Mouse (Mus musculus): Measurements from ENCODE around the gene Peg3. TPM values are rescaled to one million over a fixed set of nuclear protein-coding genes. Genes with fewer than 3 reads are reported as not detected.

Gene Peg3
- polyA plus RNA-seq, 1 experiment from 2014 or later, result 157 TPM

DNA sequence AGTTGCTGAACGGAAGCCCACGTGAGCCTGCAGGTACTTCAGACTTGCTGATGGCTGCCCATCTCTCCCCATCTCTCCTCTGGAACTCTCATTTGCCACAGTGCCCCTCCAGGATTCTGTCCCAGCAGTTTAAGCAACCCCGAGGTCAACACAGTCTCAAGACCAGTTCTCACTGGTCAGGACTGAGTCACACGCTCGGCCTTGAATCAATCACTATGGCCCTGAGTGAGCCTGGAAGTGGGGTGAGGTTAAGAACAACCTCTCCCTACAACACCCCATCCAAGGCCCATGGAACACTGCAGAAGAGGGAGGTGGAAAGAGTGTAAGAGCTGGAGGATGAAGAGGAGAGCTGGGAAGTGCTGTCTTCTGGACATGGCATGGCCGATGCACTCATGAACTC lies 44.7 kb downstream of the Peg3 start:
- no peak for ATAC-seq (ENCODE audit: insufficient read depth, low FRiP score)
- H3K36me3 ChIP-seq (ENCODE audit: control insufficient read depth, insufficient read depth, low read length), result no peaks in the 10 kb centered on the region
- H3K4me2 ChIP-seq (ENCODE audit: low read depth, low read length), result no peak overlapping the region
- no peak overlapping the region for H3K27ac ChIP-seq (ENCODE audit: low read length)
- H3K9me3 ChIP-seq (replicated peaks; ENCODE audit: control insufficient read depth, low read length), result no peaks in the 10 kb centered on the region
- H3K9ac ChIP-seq (ENCODE audit: low read length), result no peak overlapping the region
- no peak overlapping the region for H3K4me3 ChIP-seq (replicated peaks; ENCODE audit: low read length)
- no peaks in the 10 kb centered on the region for H3K4me1 ChIP-seq (ENCODE audit: control insufficient read depth, insufficient read depth, low read length)
- no peaks in the 10 kb centered on the region for H3K27me3 ChIP-seq (ENCODE audit: control insufficient read depth, insufficient read depth, low read length)
- 86% methylated on average over 6 of the region's 6 CpGs for WGBS

DNA sequence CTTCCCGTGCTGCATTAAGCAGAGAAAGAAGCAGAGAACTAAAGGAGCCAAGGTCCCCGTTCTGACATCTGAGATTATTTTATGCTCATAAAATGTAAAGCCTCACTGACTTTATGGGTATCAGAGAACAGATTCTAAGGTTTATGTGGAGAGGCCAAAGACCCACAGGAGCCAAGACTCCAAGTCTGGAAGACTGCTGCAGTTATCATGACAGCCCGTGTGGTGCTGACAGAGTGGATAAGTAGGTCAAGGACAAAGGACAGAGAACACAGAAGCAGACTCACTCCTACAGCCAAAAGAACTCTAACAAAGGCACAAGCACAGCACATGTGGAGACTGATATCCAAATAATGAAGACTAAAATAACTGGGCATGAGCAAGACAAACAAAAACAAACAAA lies 63.5 kb downstream of the Peg3 start:
- 68% methylated on average over 3 of the region's 3 CpGs for WGBS
- no peak overlapping the region for H3K4me2 ChIP-seq (ENCODE audit: low read depth, low read length)
- no peaks in the 10 kb centered on the region for H3K4me1 ChIP-seq (ENCODE audit: control insufficient read depth, insufficient read depth, low read length)
- ATAC-seq (ENCODE audit: insufficient read depth, low FRiP score), result no peak
- no peaks in the 10 kb centered on the region for H3K9me3 ChIP-seq (replicated peaks; ENCODE audit: control insufficient read depth, low read length)
- no peak overlapping the region for H3K4me3 ChIP-seq (replicated peaks; ENCODE audit: low read length)
- H3K9ac ChIP-seq (ENCODE audit: low read length), result no peak overlapping the region
- no peaks in the 10 kb centered on the region for H3K27me3 ChIP-seq (ENCODE audit: control insufficient read depth, insufficient read depth, low read length)
- H3K36me3 ChIP-seq (ENCODE audit: control insufficient read depth, insufficient read depth, low read length), result no peaks in the 10 kb centered on the region
- no peak overlapping the region for H3K27ac ChIP-seq (ENCODE audit: low read length)

DNA sequence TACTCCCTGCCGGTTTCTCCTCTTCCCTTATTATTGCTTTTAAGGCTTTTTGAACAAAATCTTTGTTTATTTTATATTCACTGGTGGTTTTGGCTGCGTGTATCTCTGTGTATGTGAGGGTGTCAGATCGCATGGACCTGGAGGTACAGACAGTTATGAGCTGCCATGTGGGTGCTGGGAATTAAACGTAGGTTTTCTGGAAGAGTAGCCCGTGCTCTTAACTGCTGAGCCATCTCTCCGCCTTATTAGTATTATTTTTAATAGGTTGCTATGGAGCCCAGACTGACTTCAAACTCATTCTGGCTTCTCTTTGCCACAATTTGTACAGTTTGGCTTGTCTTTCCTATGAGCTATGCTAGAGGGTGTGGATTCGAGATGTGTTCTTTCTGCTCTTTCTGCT lies 66.8 kb downstream of the Peg3 start:
- no peak overlapping the region for H3K9ac ChIP-seq (ENCODE audit: low read length)
- no peak overlapping the region for H3K4me3 ChIP-seq (replicated peaks; ENCODE audit: low read length)
- H3K36me3 ChIP-seq (ENCODE audit: control insufficient read depth, insufficient read depth, low read length), result no peaks in the 10 kb centered on the region
- no peak overlapping the region for H3K4me2 ChIP-seq (ENCODE audit: low read depth, low read length)
- H3K9me3 ChIP-seq (replicated peaks; ENCODE audit: control insufficient read depth, low read length), result no peaks in the 10 kb centered on the region
- no peak overlapping the region for H3K27ac ChIP-seq (ENCODE audit: low read length)
- 53% methylated on average over 7 of the region's 7 CpGs for WGBS
- no peaks in the 10 kb centered on the region for H3K27me3 ChIP-seq (ENCODE audit: control insufficient read depth, insufficient read depth, low read length)
- ATAC-seq (ENCODE audit: insufficient read depth, low FRiP score), result no peak
- H3K4me1 ChIP-seq (ENCODE audit: control insufficient read depth, insufficient read depth, low read length), result no peaks in the 10 kb centered on the region

DNA sequence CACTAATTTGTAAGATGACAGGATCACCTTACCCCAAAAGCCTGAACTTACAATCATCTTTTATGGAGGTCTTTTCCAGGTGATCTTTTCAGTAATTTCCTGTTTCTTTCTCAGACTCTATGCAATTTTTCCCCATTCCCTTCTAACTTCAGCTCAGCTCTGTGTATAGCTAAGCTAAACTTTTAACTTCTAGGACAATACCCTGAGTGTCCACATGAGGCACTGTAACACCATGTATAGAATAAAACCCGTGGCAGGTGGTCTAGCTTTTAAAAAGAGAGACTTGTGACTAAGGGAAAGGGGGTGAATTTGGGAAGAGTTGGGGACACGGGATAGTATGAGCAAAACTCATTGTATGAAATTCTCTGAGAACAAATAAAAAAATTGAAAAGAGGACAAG lies 70.6 kb downstream of the Peg3 start:
- Histone ChIP-seq H3K9me3 (replicated peaks; ENCODE audit: control insufficient read depth, low read length) (no peaks in the 10 kb centered on the region), H3K4me2 (ENCODE audit: low read depth, low read length) (no peak overlapping the region), H3K9ac (ENCODE audit: low read length) (no peak overlapping the region), H3K36me3 (ENCODE audit: control insufficient read depth, insufficient read depth, low read length) (no peaks in the 10 kb centered on the region), H3K27me3 (ENCODE audit: control insufficient read depth, insufficient read depth, low read length) (no peaks in the 10 kb centered on the region), H3K4me3 (replicated peaks; ENCODE audit: low read length) (no peak overlapping the region), H3K4me1 (ENCODE audit: control insufficient read depth, insufficient read depth, low read length) (no peaks in the 10 kb centered on the region), H3K27ac (ENCODE audit: low read length) (no peak overlapping the region)
- WGBS, result 27% methylated on average over 2 of the region's 2 CpGs
- ATAC-seq (ENCODE audit: insufficient read depth, low FRiP score), result 0 out of 2 replicates have a peak, but pooled peaks have one; percentile 47

DNA sequence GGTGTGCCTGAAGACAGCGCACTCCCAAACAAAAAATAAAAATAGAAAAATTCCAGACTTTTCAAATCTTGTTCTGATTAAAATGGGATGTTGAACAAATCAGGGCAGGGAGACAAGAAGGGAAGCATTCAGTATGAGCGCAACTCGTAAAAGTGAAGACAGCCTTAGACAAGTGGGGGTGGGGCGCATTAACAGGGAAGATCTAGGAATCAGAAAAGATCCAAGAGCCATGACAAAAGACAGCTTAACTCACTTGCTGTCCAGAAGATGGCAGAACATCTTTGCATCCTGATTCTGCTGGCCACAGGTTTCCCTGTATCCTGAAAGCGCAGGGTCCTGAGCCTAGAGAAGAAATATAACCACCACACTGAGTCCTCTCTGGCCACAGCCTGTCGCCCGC lies 71.6 kb downstream of the Peg3 start:
- H3K9me3 ChIP-seq (replicated peaks; ENCODE audit: control insufficient read depth, low read length), result no peaks in the 10 kb centered on the region
- no peak overlapping the region for H3K27ac ChIP-seq (ENCODE audit: low read length)
- H3K4me2 ChIP-seq (ENCODE audit: low read depth, low read length), result no peak overlapping the region
- H3K36me3 ChIP-seq (ENCODE audit: control insufficient read depth, insufficient read depth, low read length), result no peaks in the 10 kb centered on the region
- no peak for ATAC-seq (ENCODE audit: insufficient read depth, low FRiP score)
- no peak overlapping the region for H3K9ac ChIP-seq (ENCODE audit: low read length)
- H3K4me3 ChIP-seq (replicated peaks; ENCODE audit: low read length), result no peak overlapping the region
- H3K4me1 ChIP-seq (ENCODE audit: control insufficient read depth, insufficient read depth, low read length), result no peaks in the 10 kb centered on the region
- H3K27me3 ChIP-seq (ENCODE audit: control insufficient read depth, insufficient read depth, low read length), result no peaks in the 10 kb centered on the region
- 88% methylated on average over 7 of the region's 7 CpGs for WGBS

Other genes starting within 250 kb of the Peg3 start
- not detected in 2 replicates for gene Olfr5, start 243.5 kb downstream of the Peg3 start, polyA plus RNA-seq (2015; fragmentation: Nextera tagmentation; extraction: Ambion mirVana)
- not detected in 2 replicates for gene Olfr1347, start 230.7 kb downstream of the Peg3 start, polyA plus RNA-seq (2015; fragmentation: Nextera tagmentation; extraction: Ambion mirVana)
- gene Olfr1348, start 221.7 kb downstream of the Peg3 start, polyA plus RNA-seq (2015; fragmentation: Nextera tagmentation; extraction: Ambion mirVana), result not detected in 2 replicates
- not detected in 2 replicates for gene Olfr1349, start 207.5 kb downstream of the Peg3 start, polyA plus RNA-seq (2015; fragmentation: Nextera tagmentation; extraction: Ambion mirVana)
- gene Olfr1350, start 165.6 kb downstream of the Peg3 start, polyA plus RNA-seq (2015; fragmentation: Nextera tagmentation; extraction: Ambion mirVana), result not detected in 2 replicates
- gene Zim1, start 34.0 kb downstream of the Peg3 start, polyA plus RNA-seq (2015; fragmentation: Nextera tagmentation; extraction: Ambion mirVana), result 4.9 and 7.0 TPM in 2 replicates
- 4.9 and 5.6 TPM in 2 replicates for gene Usp29, start 147 bp upstream of the Peg3 start, polyA plus RNA-seq (2015; fragmentation: Nextera tagmentation; extraction: Ambion mirVana)

Measured in stomach, embryonic 16.5 days (tissue).